In the genomic region with DNA sequence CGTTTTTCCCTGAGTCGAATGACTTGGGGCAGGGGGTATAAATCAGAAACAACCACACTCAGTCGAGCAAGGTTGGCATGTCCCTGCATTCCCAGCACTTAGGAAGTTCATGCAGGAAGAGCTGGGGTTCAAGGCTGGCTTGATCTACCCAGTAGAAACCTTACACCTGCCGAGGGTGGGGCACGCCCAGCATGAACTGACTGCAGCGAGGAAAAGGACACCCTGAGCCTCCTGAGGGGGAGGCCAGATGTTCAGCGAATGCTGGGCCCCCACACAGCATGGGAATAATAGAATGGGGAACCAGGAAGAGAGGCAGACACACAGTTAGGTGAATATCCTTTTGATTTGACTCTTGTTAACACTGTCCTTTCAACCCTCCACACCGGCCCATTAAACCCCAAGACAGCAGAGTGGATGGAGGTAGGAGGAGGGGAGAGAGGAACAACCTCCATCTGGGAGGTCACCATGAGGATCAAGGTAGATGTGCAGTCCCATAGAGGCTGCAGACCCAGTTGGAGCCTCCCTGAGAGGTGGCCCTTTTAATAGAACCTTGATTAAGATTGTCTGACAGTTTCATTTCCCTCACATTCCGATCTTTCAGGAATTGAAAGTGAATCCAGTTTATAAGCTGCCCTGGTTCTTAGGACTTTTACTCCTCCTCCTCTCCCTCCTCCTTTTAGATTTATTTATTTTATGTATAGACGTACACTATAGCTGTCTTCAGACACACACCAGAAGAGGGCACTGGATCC, we compare ENCODE assay signal across 8 mouse cellular contexts.
DNase-seq lines count a peak whose midpoint lies in the region; ATAC-seq and TF ChIP-seq lines count a peak whose summit lies in the region.

No protein-coding gene starts in this region.

- TF ChIP-seq EP300 in stomach, postnatal 0 days (optimal IDR thresholded peaks at IDR 0.05): no peak

- H3K27ac ChIP-seq in gastrocnemius, adult 2 months: no peak overlapping the region
- H3K27ac ChIP-seq in testis, adult 2 months (ENCODE audit: control insufficient read depth, insufficient read depth, low read depth, low read length): no peak overlapping the region
- no peak overlapping the region for H3K27ac ChIP-seq in limb, embryonic 15.5 days
- H3K27ac ChIP-seq in stomach, postnatal 0 days (replicated peaks): no peak overlapping the region

- peak overlapping the region; percentile 45; the same call in 1 of the 2 replicates for H3K4me2 ChIP-seq in limb, embryonic 15.5 days
- H3K4me2 ChIP-seq in stomach, postnatal 0 days (replicated peaks; ENCODE audit: low read depth): peak overlapping the region; percentile 40

- H3K36me3 ChIP-seq in testis, adult 2 months (ENCODE audit: control insufficient read depth, insufficient read depth, low read length): no peaks in the 10 kb centered on the region
- no peaks in the 10 kb centered on the region for H3K36me3 ChIP-seq in limb, embryonic 15.5 days
- no peaks in the 10 kb centered on the region for H3K36me3 ChIP-seq in stomach, postnatal 0 days (ENCODE audit: control insufficient read depth, insufficient read depth, low read length)

- TF ChIP-seq CTCF in gastrocnemius, adult 2 months (IDR thresholded peaks at IDR 0.05): no peak
- TF ChIP-seq CTCF in testis, adult 2 months (IDR thresholded peaks at IDR 0.05; ENCODE audit: control insufficient read depth, insufficient read depth, insufficient replicate concordance, low read depth, low read length): no peak
- no peak for TF ChIP-seq CTCF in stomach, postnatal 0 days (IDR thresholded peaks at IDR 0.05; ENCODE audit: low read depth)

- TF ChIP-seq POLR2A in testis, adult 2 months (IDR thresholded peaks at IDR 0.05; ENCODE audit: control insufficient read depth, low read depth, low read length): no peak

- no peak overlapping the region for H3K9ac ChIP-seq in limb, embryonic 15.5 days
- H3K9ac ChIP-seq in stomach, postnatal 0 days (ENCODE audit: low read length): no peak overlapping the region

- peaks cover 2% of the 10 kb centered on the region for H3K4me1 ChIP-seq in testis, adult 2 months (ENCODE audit: control insufficient read depth, insufficient read depth, low read length)
- peaks cover 18% of the 10 kb centered on the region for H3K4me1 ChIP-seq in limb, embryonic 15.5 days
- H3K4me1 ChIP-seq in stomach, postnatal 0 days (replicated peaks; ENCODE audit: control insufficient read depth, insufficient read depth): no peaks in the 10 kb centered on the region; the same call in 1 of the 2 replicates

- H3K9me3 ChIP-seq in limb, embryonic 15.5 days: no peaks in the 10 kb centered on the region
- H3K9me3 ChIP-seq in stomach, postnatal 0 days (ENCODE audit: control insufficient read depth, low read length): no peaks in the 10 kb centered on the region

- 24% methylated on average over 10 of the region's 10 CpGs for WGBS in limb, embryonic 15.5 days
- WGBS in stomach, postnatal 0 days: 17% methylated on average over 10 of the region's 10 CpGs

- peaks cover 3% of the 10 kb centered on the region; the same call in 1 of the 2 replicates for H3K27me3 ChIP-seq in testis, adult 2 months (ENCODE audit: control insufficient read depth, insufficient read depth, low read length)
- H3K27me3 ChIP-seq in limb, embryonic 15.5 days: peaks cover 36% of the 10 kb centered on the region
- no peaks in the 10 kb centered on the region for H3K27me3 ChIP-seq in stomach, postnatal 0 days (ENCODE audit: control insufficient read depth, insufficient read depth, low read length)

- DNase-seq in gastrocnemius, adult 2 months: no peak
- no peak for DNase-seq in gastrocnemius, adult 18-20 months (ENCODE audit: low spot score)
- DNase-seq in testis, postnatal 14 days (ENCODE audit: low spot score): no peak
- DNase-seq in stomach, postnatal 0 days (ENCODE audit: low spot score): no peak
- DNase-seq in thymus, postnatal 14 days: no peak

- H3K4me3 ChIP-seq in gastrocnemius, adult 2 months: peak overlapping the region; percentile 53
- peak overlapping the region; percentile 3; the same call in 1 of the 2 replicates for H3K4me3 ChIP-seq in testis, adult 2 months (ENCODE audit: control insufficient read depth, low read depth, low read length)
- H3K4me3 ChIP-seq in limb, embryonic 15.5 days: peak overlapping the region; percentile 1; the same call in 1 of the 2 replicates
- H3K4me3 ChIP-seq in stomach, postnatal 0 days (ENCODE audit: low read depth, low read length): peak overlapping the region; percentile 18

- intact Hi-C loops in gastrocnemius, adult 2 months (cut with DNase I): loop anchor here (1.0 to 5.0 kb wide), 2 partner anchors 26 to 242 kb away; no protein-coding TSS in a partner anchor

- no peak for ATAC-seq in limb, embryonic 15.5 days (ENCODE audit: insufficient number of reproducible peaks, low FRiP score, low TSS enrichment, low read depth)
- no peak for ATAC-seq in stomach, postnatal 0 days (ENCODE audit: low FRiP score, low TSS enrichment)
- ATAC-seq in erythroblast, adult 5-6 weeks (replicated peaks; ENCODE audit: low FRiP score, poor library complexity, severe bottlenecking): no peak

Comparison
In these comparisons a context has a peak if more than half of its experiments do, and no peak if none do; other contexts are left out.
1. H3K4me3 ChIP-seq: peak in every context shown above with its lines; median percentile 53 in gastrocnemius, adult 2 months; 18 in stomach, postnatal 0 days; 3 in testis, adult 2 months; 1 in limb, embryonic 15.5 days.